Mouse (Mus musculus): ENCODE results near the gene Trpc3.
"Not testable (repeated sequence)": the region's sequence is repeated elsewhere in the genome, so short reads cannot be mapped to it uniquely, and the experiment has no call there.

Gene Trpc3

DNA sequence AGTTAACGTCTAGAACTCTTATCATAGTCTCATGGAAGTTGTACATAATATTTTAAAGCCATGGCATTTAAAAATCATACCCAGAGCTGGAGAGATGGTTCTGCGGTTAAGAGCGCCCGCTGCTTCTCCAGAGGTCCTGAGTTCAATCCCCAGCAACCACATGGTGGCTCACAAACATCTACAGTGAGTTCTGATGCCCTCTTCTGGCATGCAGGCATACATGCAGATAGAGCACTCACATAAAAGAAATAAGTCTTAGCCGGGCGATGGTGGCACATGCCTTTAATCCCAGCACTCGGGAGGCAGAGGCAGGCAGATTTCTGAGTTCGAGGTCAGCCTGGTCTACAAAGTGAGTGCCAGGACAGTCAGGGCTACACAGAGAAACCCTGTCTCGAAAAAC lies 90.2 kb downstream of the Trpc3 start:
- DNase-seq (ENCODE audit: low spot score), result not testable (repeated sequence)

DNA sequence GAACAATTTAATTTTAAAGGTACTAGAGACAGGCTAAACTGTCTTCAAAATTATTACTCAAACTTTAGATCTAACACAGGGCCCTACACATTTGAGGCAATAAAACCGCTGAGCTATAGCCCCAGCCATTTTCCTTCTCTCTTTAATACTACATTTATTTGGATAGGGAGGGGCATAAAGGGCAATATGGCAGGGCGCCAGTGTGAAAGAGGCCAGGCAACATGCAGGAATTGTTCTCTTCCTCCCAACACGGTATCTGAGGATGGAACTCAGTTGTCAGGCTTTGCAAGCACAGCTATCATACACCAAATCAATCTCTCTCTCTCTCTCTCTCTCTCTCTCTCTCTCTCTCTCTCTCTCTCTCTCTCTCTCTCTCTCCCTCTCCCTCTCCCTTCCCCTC lies 91.2 kb downstream of the Trpc3 start:
- no peak for DNase-seq (ENCODE audit: low spot score)

DNA sequence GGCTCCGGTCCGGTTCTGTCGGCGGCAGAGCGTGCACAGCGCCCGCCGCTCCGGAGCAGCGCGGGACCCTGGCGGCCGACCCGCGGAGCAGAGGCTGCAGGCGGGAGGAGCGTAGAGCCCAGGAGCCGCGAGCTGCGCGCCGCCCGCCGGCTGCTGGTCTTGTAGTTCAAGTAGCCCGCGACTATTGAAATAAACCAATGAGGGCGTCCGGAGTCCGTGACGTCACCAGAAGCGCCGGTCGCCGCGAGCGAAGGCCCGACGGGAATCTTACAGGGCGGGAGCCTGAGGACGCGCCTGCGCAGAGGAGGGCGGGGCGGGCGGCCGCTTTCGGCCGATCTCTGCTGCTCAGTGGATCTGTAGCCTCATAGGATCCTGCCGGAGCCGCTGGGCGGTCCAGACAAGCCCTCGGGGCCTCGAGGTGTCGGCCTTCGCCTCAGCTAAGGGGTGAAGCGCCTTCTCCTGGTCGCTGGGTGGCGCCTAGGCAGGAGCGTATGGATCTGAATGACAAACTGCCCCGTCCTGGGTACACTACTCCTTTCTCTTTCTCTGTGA lies 118.1 kb downstream of the Trpc3 start, which contains the start of gene Ccna2:
Ccna2 (minus strand) TSS at position 324 of the 552 bp plus-strand sequence.
- DNase-seq (ENCODE audit: low spot score), result peak; percentile 98

- DNase-seq (ENCODE audit: low spot score), result peak; percentile 15
Measured at GRCm38 (mm10) chr3:36571361-36571826, 118.6 kb downstream of the Trpc3 start.

Measured in ovary, postnatal 10 days (tissue).